Mouse (Mus musculus) liver, embryonic 15.5 days (tissue): ENCODE measurements around the gene Astn1. TPM values are rescaled to one million over a fixed set of nuclear protein-coding genes. Genes with fewer than 3 reads are reported as not detected.
A peak's percentile ranks its signal among the peaks of the same experiment; 100 is the strongest.

Source experiments
- microRNA counts: library from miRNA; unstranded; fragments of <30 nt; microRNA quantifications from one replicate; lab custom pipeline; 2016
- microRNA-seq: library from miRNA; unstranded; fragments of <30 nt; microRNA quantifications from one replicate; pipeline ENCODE4, GENCODE M21; 2016
- polyA plus RNA-seq: library from polyadenylated mRNA; unstranded; fragments of >200 nt; fragmentation: Nextera tagmentation; extraction: Ambion mirVana; gene quantifications from 2 replicates; pipeline ENCODE4 v1.2.1, GENCODE M21; 2015

Gene Astn1
- polyA plus RNA-seq, 1 experiment from 2014 or later = 0.07 TPM

MicroRNAs within 50 kb of the gene (microRNA counts, 519-probe panel; counts per million panel counts)
- microRNA mmu-miR-488 (lab: Ali Mortazavi, UCI) = 2,008 counts per million, percentile 23 among the panel's probes with 10 or more counts

Small RNA genes lying within 50 kb of the gene (microRNA-seq; reads per million reads assigned to microRNA genes)
- 4.6 reads per million, percentile 15 among the genes with 10 or more reads in this experiment for gene Mir488

Other genes with a start within 250 kb of the Astn1 start
- gene Brinp2, start 5.9 kb upstream of the Astn1 start, polyA plus RNA-seq = 0.05 TPM in 2 replicates